Mouse (Mus musculus) forebrain, embryonic 16.5 days (tissue): ENCODE measurements around the gene Clgn. TPM values are rescaled to one million over a fixed set of nuclear protein-coding genes. Genes with fewer than 3 reads are reported as not detected.

ENCODE experiments used
- ATAC-seq: fragments of 200-750 bp; cut with Nextera tagmentation; 2 replicates; pipeline ENCODE4 v1.8.0; 2017; ENCODE audit warnings: mild to moderate bottlenecking, moderate library complexity
- H3K27ac ChIP-seq: fragments of 300-500 bp; sonication (generic); 2 replicates; pipeline ENCODE4 v1.5.1; 2014; ENCODE audit warnings: low read length, control low read depth
- H3K27me3 ChIP-seq: fragments of 300-500 bp; sonication (generic); replicated peaks from 2 replicates; pipeline ENCODE4 v1.6.1; 2014; ENCODE audit warnings: low read length; ENCODE audit not compliant: control insufficient read depth, insufficient read depth
- H3K36me3 ChIP-seq: fragments of 300-500 bp; sonication (generic); 2 replicates; pipeline ENCODE4 v1.6.1; 2014; ENCODE audit not compliant: control insufficient read depth, insufficient read depth
- H3K4me1 ChIP-seq: fragments of 300-500 bp; sonication (generic); replicated peaks from 2 replicates; pipeline ENCODE4 v1.6.1; 2014; ENCODE audit warnings: low read length; ENCODE audit not compliant: control insufficient read depth, insufficient read depth
- H3K4me2 ChIP-seq: fragments of 300-500 bp; sonication (generic); 2 replicates; pipeline ENCODE4 v1.6.1; 2014; ENCODE audit warnings: mild to moderate bottlenecking, low read length, control low read depth
- H3K4me3 ChIP-seq: fragments of 300-500 bp; sonication (generic); replicated peaks from 2 replicates; pipeline ENCODE4 v1.5.1; 2014; ENCODE audit warnings: mild to moderate bottlenecking, low read length, control low read depth
- H3K9ac ChIP-seq: fragments of 300-500 bp; sonication (generic); replicated peaks from 2 replicates; pipeline ENCODE4 v1.6.1; 2014; ENCODE audit warnings: low read depth, low read length, control low read depth
- H3K9me3 ChIP-seq: fragments of 300-500 bp; sonication (generic); 2 replicates; pipeline ENCODE4 v1.6.1; 2016; ENCODE audit warnings: low read length; ENCODE audit not compliant: control insufficient read depth
- WGBS: fragments of 180-500 bp; shearing (Covaris S2); extraction: QIAGEN DNeasy Blood & Tissue Kit; methylation state at CpG from one replicate; pipeline ENCODE4 v1.1.7; 2014; 5-methylcytosine and 5-hydroxymethylcytosine counted together
- polyA plus RNA-seq: library from polyadenylated mRNA; unstranded; fragments of >200 nt; fragmentation: Nextera tagmentation; extraction: Ambion mirVana; gene quantifications from 2 replicates; pipeline ENCODE4 v1.2.1, GENCODE M21; 2015

Clgn gene
- 6.7 and 8.1 TPM in 2 replicates for polyA plus RNA-seq

GRCm38 (mm10) chr8:83389316-83390005, at the start of gene Clgn:
Clgn (plus strand) TSS chr8:83389867.
- peak; percentile 98 for ATAC-seq
- Histone ChIP-seq H3K4me3 (peak within 1 kb of the TSS; percentile 71), H3K36me3 (no peaks in the 10 kb centered on the region), H3K4me2 (peak within 1 kb of the TSS; percentile 87), H3K27ac (no peak within 1 kb of the TSS), H3K4me1 (peaks cover 3% of the 10 kb centered on the region; the same call in 1 of the 2 replicates), H3K27me3 (no peaks in the 10 kb centered on the region), H3K9me3 (no peaks in the 10 kb centered on the region), H3K9ac (peak within 1 kb of the TSS; percentile 82)
- WGBS: 4% methylated on average over 41 of the region's 41 CpGs

GRCm38 (mm10) chr8:83342076-83342475, 47.6 kb upstream of the Clgn start:
- WGBS: 79% methylated on average over 3 of the region's 3 CpGs
- H3K27ac ChIP-seq: no peak overlapping the region
- no peak overlapping the region for H3K9ac ChIP-seq
- no peaks in the 10 kb centered on the region for H3K27me3 ChIP-seq
- H3K36me3 ChIP-seq: no peaks in the 10 kb centered on the region
- no peak for ATAC-seq
- H3K4me3 ChIP-seq: no peak overlapping the region
- H3K9me3 ChIP-seq: no peaks in the 10 kb centered on the region
- no peak overlapping the region for H3K4me2 ChIP-seq
- H3K4me1 ChIP-seq: no peaks in the 10 kb centered on the region

- Histone ChIP-seq H3K27me3 (no peaks in the 10 kb centered on the region), H3K27ac (no peak overlapping the region), H3K36me3 (no peaks in the 10 kb centered on the region), H3K9me3 (no peaks in the 10 kb centered on the region), H3K4me3 (no peak overlapping the region), H3K9ac (no peak overlapping the region), H3K4me1 (no peaks in the 10 kb centered on the region), H3K4me2 (no peak overlapping the region)
- no peak for ATAC-seq
Measured at GRCm38 (mm10) chr8:83342693-83343092, 47.0 kb upstream of the Clgn start.

GRCm38 (mm10) chr8:83348263-83348662, 41.4 kb upstream of the Clgn start, which contains the start of gene Mgat4d:
Mgat4d (plus strand) TSS chr8:83348471.
- H3K9me3 ChIP-seq: no peaks in the 10 kb centered on the region
- H3K36me3 ChIP-seq: no peaks in the 10 kb centered on the region
- no peak within 1 kb of the TSS for H3K9ac ChIP-seq
- H3K4me3 ChIP-seq: no peak within 1 kb of the TSS
- no peak within 1 kb of the TSS for H3K4me2 ChIP-seq
- no peaks in the 10 kb centered on the region for H3K4me1 ChIP-seq
- no peaks in the 10 kb centered on the region for H3K27me3 ChIP-seq
- 85% methylated on average over 18 of the region's 18 CpGs for WGBS
- ATAC-seq: no peak
- H3K27ac ChIP-seq: no peak within 1 kb of the TSS

GRCm38 (mm10) chr8:83351315-83351714, 38.4 kb upstream of the Clgn start:
- Histone ChIP-seq H3K9ac (no peak overlapping the region), H3K36me3 (no peaks in the 10 kb centered on the region), H3K9me3 (no peaks in the 10 kb centered on the region), H3K27me3 (no peaks in the 10 kb centered on the region), H3K27ac (no peak overlapping the region), H3K4me1 (no peaks in the 10 kb centered on the region), H3K4me3 (no peak overlapping the region), H3K4me2 (no peak overlapping the region)
- no peak for ATAC-seq
- 97% methylated on average over 2 of the region's 2 CpGs for WGBS

- Histone ChIP-seq H3K4me1 (no peaks in the 10 kb centered on the region), H3K9me3 (no peaks in the 10 kb centered on the region), H3K9ac (no peak overlapping the region), H3K27ac (no peak overlapping the region), H3K36me3 (no peaks in the 10 kb centered on the region), H3K4me3 (no peak overlapping the region), H3K27me3 (no peaks in the 10 kb centered on the region), H3K4me2 (no peak overlapping the region)
- no peak for ATAC-seq
- WGBS: 68% methylated on average over 7 of the region's 7 CpGs
Measured at GRCm38 (mm10) chr8:83363156-83363769, 26.4 kb upstream of the Clgn start.

- Histone ChIP-seq H3K27ac (no peak overlapping the region), H3K9me3 (no peaks in the 10 kb centered on the region), H3K9ac (no peak overlapping the region), H3K36me3 (no peaks in the 10 kb centered on the region), H3K4me3 (no peak overlapping the region), H3K4me2 (no peak overlapping the region), H3K27me3 (no peaks in the 10 kb centered on the region), H3K4me1 (no peaks in the 10 kb centered on the region)
- no peak for ATAC-seq
Measured at GRCm38 (mm10) chr8:83377231-83377630, 12.4 kb upstream of the Clgn start.

- no peaks in the 10 kb centered on the region for H3K9me3 ChIP-seq
- H3K36me3 ChIP-seq: no peaks in the 10 kb centered on the region
- no peak for ATAC-seq
- 77% methylated on average over 4 of the region's 4 CpGs for WGBS
- H3K4me1 ChIP-seq: no peaks in the 10 kb centered on the region
- no peak overlapping the region for H3K4me3 ChIP-seq
- H3K27me3 ChIP-seq: no peaks in the 10 kb centered on the region
- no peak overlapping the region for H3K4me2 ChIP-seq
- H3K9ac ChIP-seq: no peak overlapping the region
- H3K27ac ChIP-seq: no peak overlapping the region
Measured at GRCm38 (mm10) chr8:83380141-83380540, 9.5 kb upstream of the Clgn start.

GRCm38 (mm10) chr8:83381016-83381415, 8.7 kb upstream of the Clgn start:
- Histone ChIP-seq H3K9ac (no peak overlapping the region), H3K27me3 (no peaks in the 10 kb centered on the region), H3K4me3 (no peak overlapping the region), H3K27ac (no peak overlapping the region), H3K36me3 (no peaks in the 10 kb centered on the region), H3K4me1 (no peaks in the 10 kb centered on the region), H3K4me2 (no peak overlapping the region), H3K9me3 (no peaks in the 10 kb centered on the region)
- WGBS: 72% methylated on average over 2 of the region's 2 CpGs
- no peak for ATAC-seq
